Mouse (Mus musculus) liver, postnatal 0 days (tissue): ENCODE measurements at regions not wholly inside any gene's neighbourhood (a gene's known extent, or its start where the extent isn't known, plus 50 kb on each side); places are given as distances from the start of the nearest gene placed in this dataset.

Experiments
- CTCF ChIP-seq: sonication (generic); IDR thresholded peaks from 2 replicates; pipeline ENCODE4 v1.5.1; 2016; ENCODE audit warnings: antibody characterized with exemption, low read depth
- EP300 ChIP-seq: IDR thresholded peaks from 2 replicates; pipeline ENCODE4 v1.6.1; 2016; ENCODE audit warnings: antibody characterized with exemption, low read depth, mild to moderate bottlenecking

- TF ChIP-seq CTCF = no peak
- no peak for TF ChIP-seq EP300
These were observed 154.9 kb upstream of the Rpl38 start for GRCm38 (mm10) chr11:114513446-114513845.
